Mouse (Mus musculus): ENCODE results near the gene Fam3c.

Fam3c gene

DNA sequence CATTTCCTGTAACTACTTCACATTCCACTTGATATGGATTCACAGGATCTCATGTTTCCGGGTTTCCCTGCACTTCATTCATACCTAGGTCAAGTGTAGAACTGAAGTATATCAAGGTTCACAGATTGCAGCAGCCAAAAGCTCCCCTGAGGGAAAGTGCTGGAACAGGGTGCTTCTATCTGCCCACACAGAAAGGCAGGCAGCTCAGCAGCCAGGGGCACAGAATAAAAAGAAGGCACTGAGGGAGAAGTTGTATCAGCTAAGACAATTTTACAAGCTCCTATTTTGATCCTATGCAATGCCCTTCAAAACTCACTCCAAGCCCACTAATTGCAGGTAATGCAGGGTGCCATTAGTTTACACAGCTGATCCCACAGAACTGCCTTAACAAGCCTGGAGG lies 2.0 kb downstream of the Fam3c start:
- DNase-seq (ENCODE audit: low read depth) = peak; percentile 51

DNA sequence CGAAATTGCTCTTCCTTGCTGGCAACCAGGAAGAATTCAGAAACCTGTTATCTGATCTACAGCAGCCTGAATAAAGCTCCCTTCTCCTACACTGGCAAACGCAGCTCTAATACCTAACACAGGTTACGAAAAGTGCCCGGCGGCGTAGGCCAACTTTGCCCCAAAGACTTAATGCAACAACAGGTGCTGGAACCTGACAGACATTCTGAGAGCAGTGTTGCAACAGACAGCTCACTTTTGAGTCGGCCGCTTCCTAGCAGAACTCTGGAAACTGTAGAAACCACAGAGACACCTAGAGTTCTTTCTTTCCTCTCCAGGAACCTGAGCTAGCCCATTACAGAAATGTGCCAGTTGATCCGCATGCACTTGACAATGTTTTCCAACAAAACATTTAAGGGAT lies 4.5 kb downstream of the Fam3c start:
- DNase-seq (ENCODE audit: low read depth) = peak; percentile 74

DNA sequence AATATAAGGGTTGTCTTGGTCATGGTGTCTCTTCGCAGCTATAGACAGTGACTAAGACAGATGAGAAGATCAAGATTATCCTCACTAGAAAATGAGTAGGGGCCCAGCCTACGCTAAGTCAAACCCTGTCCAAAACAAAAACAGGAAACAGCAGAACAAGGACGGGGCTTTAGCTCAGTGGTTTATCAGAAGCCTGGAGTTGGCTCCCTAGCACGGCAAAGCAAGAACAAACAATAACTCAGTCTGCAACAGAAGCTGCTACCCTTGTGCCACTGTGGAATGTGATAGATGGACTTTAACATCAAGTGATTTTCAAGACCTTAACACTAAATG lies 5.8 kb downstream of the Fam3c start:
- DNase-seq (ENCODE audit: low read depth) = peak; percentile 83

DNA sequence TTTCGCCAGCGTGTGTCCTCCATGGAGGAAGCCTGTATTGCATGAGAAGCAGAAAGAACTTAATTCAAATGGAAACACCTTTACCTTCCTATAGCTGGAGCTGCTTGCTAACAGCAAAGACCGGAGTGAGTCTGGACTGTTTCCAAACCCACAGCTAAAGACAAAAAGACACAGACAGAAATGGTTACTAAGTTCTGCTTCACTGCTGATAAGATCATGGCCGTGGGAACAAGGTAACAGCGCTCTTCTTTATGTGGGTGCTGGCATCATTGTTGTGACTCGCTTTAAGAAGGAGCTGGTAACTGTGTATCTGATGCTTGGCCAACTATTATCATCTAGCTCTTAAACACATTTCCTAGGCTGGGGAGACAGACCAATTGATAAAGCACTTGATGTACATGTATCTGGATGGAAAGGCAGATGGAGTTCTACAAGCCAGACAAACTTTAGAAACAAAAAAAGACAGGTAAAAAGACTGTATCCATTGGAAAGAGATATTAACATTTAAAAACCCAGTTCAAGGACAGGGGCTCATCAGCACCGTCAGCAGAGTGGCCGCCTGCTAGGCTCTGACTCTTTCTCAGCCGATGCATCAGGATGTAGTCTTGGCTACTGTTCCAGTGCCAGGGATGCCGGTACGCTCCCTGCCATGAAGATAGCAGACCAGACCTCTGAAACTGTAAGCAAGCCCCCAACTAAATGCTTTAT lies 6.4 kb downstream of the Fam3c start:
- DNase-seq (ENCODE audit: low read depth) = peak; percentile 83

DNA sequence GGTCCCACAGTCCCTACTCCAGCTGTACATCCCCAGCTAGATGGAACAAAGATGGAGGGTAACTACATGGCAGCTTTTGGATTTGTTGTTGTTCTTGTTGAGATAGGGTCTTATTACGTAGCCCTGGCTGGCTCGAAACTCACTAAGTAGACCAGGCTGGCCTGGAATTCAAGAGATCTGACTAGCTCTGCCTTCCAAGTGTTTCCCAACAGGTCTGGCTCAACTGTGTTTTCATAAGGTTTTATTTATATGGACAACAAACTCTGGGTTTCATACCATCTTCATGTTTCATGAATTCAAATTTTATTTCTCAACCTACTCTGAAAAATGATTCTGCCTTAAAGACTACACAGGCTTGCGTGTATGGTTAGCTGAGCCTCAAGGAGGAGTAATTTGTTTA lies 7.1 kb downstream of the Fam3c start:
- DNase-seq (ENCODE audit: low read depth) = peak; percentile 27

DNA sequence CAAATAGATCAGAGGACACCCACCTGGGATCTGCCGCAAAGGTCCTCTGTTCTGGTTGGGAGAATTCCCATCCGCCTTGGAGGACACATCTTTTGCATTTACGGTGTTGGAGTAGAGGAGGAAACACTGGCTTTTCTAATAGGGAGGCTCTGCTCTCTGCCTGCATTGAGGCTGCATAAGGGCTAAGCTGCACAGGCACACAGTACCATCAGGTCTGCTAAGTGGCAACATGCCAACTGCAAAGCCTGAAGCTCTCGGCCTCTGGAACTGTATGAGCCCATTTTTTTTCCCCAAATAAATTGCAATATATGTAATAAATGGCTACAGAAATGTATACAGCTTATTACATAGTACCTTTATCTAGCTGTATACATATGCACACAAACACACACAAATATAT lies 7.9 kb downstream of the Fam3c start:
- no peak for DNase-seq (ENCODE audit: low read depth)

DNA sequence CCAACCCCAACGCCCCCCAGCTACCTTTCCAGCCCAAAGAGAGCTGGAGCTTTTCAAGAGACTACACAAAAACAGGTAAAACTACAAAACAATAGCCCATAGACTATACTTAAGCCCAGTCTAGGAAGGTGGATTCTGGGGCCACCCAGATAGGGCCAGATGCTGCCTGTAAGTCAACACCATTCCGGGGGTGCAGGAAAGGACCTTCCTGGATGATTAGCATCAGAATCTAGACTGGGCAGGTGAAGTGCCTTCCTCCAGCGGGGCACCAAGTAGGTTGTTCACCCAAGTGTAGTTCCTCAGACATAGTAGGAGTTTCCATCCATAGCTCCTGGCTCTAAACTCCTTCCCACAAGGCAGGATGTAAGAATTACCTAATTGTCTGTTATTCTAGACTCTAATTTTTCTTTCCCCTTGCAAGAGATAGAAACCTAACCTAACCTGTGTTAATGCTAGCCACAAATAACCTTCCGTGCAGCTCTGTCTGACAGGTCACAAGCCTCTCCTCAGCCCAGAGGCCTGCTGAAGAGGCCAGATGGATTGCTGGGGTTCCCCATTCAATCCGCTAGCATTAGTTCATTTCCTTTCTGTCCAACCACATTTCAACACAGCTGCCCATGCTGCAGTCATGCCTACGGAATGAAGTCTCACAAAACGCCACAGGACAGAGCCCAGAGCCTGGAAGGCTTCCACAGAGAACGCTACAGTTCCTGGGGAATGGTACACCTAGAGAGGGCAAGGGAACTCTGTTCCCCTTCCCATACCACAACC lies 8.7 kb downstream of the Fam3c start:
- DNase-seq (ENCODE audit: low read depth) = peak; percentile 54

DNA sequence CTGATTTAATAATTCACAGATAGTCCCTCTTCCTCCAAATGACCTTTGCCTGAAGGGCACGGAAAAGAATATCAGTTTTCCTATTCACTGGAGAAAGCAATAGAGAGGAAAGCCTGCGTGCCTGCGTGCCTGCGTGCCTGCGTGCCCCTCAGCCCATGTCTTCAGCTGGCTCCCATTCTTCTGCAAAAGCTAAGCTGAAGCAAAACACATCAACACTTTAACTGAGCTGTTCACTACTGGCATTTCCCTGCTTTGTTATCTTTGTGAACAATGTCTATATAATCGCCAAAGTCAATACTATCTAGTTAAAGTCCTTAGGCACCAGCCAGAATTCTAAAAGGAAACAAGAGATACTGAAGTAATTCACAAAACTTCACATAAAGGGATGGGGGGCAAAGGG lies 11.6 kb downstream of the Fam3c start:
- DNase-seq (ENCODE audit: low read depth) = no peak

DNA sequence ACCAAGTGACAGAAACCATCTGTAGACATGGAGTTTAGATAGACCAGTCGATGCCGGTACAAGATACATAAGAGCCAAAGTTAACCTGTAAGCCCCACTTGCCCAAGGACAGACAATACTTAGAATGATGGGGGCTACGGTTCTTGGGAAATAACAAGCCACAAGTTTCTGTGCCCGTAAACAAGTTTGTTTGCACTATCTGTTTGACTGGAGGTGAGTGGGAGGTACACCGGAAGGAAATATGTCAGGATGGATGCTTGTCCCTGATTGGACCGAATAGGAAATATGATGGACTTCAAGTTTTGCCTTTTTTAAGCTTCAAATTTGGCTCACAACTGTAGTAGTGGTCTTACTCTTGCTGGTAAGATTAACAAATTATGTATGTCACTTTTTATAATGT lies 12.3 kb downstream of the Fam3c start:
- peak; percentile 71 for DNase-seq (ENCODE audit: low read depth)

DNA sequence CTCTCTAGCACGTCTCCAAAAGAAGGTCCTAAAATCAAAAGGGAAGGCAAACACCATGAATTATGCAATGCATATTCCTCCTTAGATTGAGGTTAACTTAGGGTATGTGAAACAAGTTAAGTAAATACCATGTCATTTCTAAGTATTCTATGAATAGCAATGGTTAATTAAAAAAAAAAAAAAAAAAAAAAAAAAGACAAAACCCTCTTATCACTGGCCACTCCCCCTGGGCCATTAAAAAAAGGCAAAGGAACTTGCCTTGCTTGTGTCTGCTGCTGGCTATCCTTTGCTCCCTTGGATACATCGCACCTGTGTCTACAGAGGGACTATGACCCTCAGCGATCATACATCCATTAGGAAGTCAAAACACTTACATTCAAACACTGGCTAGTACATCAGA lies 12.8 kb downstream of the Fam3c start:
- DNase-seq (ENCODE audit: low read depth) = no peak

DNA sequence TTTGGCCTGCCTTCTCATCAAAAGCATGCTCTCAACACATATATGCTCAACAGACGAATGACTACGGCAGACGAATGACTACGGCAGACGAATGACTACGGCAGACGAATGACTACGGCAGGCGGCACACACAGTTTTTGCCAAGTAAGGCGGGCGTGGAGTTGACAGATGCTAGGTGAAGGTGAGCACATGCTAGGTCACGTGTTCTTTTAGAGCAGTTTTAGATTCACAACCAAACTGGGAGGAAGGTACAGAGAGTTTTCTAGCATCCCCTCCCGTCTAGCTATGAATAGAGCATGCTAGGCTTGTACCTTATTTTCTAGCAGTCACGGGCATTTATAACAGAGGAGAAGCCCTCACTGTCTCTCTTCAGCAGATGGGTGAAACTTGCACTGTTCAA lies 15.3 kb downstream of the Fam3c start:
- DNase-seq (ENCODE audit: low read depth) = peak; percentile 29

DNA sequence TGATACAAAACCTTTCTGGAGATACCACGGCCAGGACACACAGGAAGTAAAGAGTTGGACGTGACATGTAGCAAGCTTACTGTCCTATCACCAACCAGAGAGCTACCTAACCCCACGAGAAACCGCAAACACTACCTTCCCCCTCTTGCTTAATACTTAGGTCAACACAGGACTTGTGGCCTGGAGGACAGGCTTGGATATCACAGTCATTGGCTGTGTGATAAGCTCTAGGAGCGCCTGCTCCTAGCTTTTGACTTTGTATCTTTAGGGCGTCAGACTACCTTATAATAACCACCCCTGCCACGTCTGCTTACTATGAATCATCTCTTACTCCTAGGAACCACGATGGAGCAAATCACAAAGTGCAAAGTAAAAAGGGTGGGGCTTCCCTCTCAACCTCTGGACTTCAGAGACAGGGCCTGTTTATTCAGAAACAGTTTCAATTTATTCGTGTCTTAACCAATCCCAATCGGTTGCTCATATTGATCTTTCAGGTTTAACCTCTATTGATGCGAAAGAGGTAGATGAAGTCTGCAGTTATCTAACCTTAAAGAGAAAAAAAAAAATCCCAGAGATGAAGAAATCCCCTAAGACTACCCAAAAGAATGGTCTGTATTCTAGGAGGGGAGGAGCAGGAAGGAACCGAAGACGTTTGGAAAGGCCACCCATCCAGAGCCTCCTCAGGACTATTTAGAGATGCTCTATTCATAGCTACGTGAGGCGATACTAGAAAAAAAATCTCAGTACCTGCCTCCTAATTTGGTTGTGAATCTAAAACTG lies 16.1 kb downstream of the Fam3c start:
- peak; percentile 58 for DNase-seq (ENCODE audit: low read depth)

DNA sequence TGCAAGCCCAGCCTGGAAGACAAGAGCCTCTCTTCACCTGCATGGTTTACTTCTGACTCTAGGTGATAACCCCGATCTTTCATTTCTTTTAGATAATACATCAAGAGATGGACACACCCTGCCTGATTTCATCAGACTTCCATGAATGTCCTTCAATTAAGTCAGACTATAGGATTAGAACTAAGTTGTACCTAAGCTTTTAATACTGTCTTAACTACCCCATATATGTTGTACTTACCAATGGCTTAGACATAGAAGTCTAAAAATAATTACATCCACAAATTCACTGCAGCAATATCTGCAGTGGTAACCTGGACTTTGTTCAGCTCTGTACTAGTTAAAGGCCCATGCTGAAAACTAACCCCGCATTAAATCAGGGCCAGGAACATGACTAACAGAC lies 23.5 kb downstream of the Fam3c start:
- no peak for DNase-seq (ENCODE audit: low read depth)

DNA sequence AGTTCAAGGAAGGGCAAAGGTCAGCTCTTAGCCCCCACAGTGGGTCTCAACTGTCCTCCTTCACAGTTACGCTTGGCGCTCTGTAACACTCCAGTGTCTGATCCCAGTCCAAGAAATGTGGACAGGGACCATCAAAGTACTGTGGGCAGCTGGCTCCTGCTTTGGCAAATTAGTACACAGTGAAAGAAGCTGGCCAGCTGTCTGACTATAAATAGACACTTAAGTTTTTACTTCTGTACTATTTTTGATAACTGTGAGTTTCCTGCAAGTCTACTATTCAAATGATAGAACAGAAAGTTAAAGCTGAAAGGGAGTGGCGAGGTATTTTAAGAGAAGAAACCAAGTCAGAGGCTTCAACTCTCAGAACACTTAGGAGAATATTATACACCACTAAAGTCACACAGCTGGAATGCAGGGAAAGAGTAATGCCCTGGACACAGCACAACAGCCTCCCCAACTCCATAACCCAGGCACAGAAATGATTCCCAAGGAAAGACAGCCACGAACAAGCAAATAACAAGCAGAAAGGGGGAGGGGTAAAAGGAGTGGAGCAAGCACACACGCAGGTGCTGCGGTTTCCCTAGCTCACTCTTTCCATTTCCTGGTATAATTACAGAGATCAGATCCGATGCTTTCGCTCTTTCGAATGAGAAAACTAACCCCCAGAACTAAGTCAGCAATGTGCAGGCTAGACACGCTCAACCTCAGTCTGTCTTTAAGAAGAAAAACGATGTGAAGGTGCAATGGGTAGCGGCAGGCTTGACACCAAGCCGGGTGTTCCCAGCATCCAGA lies 25.7 kb downstream of the Fam3c start:
- DNase-seq (ENCODE audit: low read depth) = peak; percentile 84

DNA sequence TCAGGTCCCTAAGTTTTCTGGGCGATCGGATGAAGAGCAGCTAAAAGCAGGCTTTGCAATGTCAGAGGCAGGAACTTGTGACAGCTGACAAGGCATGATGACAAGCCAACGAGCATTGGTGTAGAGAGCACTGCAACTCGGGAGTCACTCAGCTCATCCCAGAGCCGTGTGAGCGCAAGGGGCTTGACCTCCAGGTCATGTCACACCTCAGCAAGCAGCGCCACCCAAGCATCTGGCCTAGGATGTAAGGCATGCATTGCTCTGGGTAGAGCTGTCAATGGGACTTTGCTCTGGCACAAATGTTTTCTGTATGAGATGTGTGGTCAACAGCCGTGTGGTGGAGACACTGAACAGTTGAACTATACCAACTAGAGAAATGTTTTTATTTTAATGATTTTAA lies 28.1 kb downstream of the Fam3c start:
- no peak for DNase-seq (ENCODE audit: low read depth)

DNA sequence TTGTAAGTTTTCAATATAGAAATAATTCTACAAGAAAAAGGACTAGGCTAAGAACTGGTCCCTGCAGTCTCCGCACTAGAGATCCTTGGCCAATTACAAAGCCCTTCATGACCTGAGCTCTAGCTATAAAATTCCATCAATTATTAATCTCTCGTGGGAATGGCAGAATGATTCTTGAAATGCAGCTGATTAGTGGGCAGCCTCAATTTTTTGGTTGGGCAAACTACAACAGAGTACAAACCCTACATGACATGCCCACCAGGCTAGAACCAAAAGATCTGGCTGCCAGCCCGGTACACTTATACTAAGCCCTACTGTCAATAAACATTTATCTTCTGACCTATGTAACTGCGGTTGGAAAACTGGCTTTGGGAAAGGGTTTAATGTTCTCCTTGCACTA lies 29.0 kb downstream of the Fam3c start:
- no peak for DNase-seq (ENCODE audit: low read depth)

DNA sequence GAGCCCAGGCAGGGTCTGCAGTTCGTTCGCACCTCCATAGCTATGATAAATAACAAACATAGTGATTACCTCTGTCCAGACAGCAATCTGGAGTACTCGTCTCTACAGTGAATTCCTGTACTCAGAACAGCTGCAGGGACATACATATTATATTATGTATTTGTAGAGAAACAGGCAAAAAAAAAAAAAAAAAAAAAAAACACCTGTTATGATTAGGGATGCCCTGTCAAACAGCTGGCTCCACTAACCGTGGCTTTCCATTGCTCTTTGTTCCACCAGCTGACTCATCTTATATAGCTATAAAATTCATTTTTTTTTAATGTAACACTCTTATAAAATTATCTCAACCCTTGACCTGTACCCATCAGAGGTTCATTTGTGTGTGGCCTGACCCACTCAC lies 29.8 kb downstream of the Fam3c start:
- no peak for DNase-seq (ENCODE audit: low read depth)

DNA sequence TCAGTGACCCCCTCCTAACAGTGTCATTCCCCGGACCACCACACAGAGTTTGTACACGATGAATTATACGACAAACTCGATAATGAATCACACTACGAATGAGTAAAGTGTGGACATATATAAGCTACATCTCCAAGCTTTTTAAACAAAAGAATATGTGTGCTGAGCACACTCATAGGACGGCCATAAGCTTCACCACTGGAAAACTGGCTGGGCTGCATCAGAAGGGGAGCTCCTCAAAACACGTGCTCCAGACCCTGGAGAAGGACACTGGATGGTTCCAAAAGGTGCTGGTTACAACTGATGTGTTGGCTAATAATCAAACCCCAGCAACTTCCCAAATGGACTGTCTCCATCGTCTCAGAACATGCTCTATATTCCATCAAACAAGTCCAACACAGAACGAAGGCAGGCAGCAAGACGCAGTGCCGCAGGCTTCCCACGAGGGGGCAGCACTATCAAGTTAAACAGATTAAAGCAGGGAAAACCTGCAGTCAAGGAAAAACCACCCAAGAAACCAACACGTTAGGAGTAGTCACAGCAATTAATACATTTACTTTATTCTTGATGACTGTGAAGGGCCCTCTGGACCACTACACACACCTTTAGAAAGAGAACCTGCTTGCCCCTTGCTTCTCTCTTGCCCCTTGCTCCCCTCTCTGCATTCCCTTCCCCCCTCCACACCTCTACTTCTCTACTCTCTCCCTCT lies 30.5 kb downstream of the Fam3c start:
- DNase-seq (ENCODE audit: low read depth) = peak; percentile 85

DNA sequence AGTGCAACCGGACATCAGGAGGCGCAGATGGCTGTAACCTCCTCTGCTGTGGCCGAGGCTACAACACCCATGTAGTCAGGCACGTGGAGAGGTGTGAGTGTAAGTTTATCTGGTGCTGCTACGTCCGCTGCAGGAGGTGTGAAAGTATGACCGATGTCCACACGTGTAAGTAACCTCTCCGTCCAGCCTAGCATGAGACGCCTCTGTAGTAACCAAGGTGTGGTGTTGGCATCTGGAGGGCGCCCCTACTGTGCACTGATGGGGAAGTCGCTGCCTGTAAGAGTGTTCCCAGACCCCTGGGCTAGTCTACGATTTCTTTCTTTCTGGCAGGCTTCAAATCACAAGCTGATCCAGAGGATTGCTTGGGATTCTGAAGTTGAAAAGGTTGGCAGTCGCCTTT lies 58.0 kb downstream of the Fam3c start:
- no peak for DNase-seq (ENCODE audit: low read depth)

DNA sequence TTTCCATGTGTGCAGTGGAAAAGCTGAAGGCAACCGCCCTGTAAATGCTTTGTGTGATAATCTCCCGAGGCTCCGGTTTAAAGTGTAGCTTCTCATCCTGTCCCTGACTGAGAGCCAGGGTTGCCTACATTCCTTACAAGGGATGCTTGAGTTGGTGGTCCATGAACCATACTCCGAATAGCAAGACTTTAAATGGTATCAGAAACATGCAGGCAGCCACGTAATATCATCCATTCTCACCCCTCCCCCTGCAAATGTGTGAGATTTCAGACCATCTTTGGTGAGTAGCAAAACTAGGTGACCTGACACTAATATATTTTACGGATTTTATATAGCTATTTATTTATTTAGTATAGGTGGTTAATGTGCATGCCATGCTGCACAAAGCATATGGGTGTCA lies 59.0 kb downstream of the Fam3c start:
- no peak for DNase-seq (ENCODE audit: low read depth)

DNA sequence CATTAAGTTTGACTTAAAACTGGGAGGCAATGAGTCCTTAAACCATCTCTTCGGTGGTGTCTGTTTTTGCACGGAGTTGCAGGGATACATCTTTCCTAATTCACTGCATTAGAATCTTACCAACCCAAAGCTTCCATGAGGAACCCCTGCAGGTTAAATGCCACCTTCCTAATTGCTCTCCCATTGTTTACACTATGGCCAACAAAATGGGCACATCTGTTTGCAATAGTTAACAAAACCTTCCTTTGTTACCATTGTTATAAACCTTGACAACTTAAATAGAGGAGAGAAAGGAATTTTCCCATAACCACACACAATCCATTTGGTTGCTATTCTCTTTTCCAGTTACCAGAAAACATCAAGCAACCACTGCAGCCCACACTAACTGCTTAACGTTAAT lies 62.1 kb downstream of the Fam3c start:
- no peak for DNase-seq (ENCODE audit: low read depth)

DNA sequence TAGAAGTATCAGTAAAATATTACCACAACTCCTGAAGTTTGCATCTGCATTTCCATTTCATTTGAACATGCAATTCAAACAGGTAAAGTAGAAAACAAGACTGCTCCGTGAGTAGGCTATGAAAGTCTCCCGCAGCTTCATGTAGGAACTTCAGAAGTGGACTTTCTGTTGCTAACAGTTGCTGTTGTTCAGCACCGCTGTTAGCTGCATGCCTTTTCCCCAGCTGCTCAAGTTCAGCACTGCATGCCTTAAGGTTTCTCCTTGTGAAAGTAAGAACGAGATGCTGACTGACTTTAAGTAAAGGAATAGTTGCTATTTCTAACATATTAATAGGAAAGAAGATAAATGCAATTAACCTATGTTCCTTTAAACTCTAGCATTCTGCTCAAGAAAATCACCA lies 64.0 kb downstream of the Fam3c start:
- DNase-seq (ENCODE audit: low read depth) = no peak
